Mouse (Mus musculus): Measurements from ENCODE around the gene St3gal3.

DNA sequence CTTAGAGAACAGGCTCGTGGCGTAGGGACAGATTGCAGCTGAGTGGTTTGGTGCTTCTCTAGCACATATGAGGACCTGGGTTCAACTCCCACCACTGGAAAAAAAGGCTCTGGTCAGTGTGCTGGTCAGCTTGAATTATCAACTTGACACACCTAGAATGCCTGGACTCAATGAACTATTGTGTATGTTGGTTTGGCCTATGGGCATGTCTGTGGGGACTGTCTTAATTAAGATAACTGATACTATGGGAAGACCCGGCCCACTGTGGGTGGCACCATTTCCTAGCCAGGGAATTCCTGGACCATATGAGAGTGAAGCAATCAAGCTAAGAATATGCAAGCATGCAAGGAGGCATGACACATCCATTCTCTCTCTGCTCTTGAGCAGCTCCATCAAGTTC, 150.5 kb downstream of the St3gal3 start:
- TF ChIP-seq POLR2A (IDR thresholded peaks at IDR 0.05; ENCODE audit: borderline replicate concordance, insufficient read depth, low read length), result no peak
- no peak for TF ChIP-seq CTCF (IDR thresholded peaks at IDR 0.05; ENCODE audit: borderline replicate concordance, insufficient read depth, low read depth, low read length)

Measured in cerebellum, adult 2 months (tissue).